ENCODE assay signal across 8 mouse cellular contexts in genomic region chr4:115000429-115000795, GRCm38 (mm10). TPM values are rescaled to one million over a fixed set of nuclear protein-coding genes. Genes with fewer than 3 reads are reported as not detected.
DNase-seq lines count a peak whose midpoint lies in the region; ATAC-seq lines count a peak whose summit lies in the region.

No protein-coding gene starts in this region.

- peak overlapping the region; percentile 68 for H3K27ac ChIP-seq in lung, embryonic 15.5 days
- H3K27ac ChIP-seq in intestine, embryonic 15.5 days: peak overlapping the region; percentile 84

- peak; percentile 27; the same call in 1 of the 2 replicates for ATAC-seq in lung, embryonic 15.5 days (ENCODE audit: borderline replicate concordance, extremely low read depth, low FRiP score, low TSS enrichment)
- ATAC-seq in intestine, embryonic 15.5 days: peak; percentile 67
- 0 out of 2 replicates have a peak, but pooled peaks have one; percentile 2 for ATAC-seq in monocyte, adult 5-6 weeks (replicated peaks; ENCODE audit: insufficient number of reproducible peaks, low FRiP score, low TSS enrichment, poor library complexity, severe bottlenecking)

- H3K9ac ChIP-seq in lung, embryonic 15.5 days: peak overlapping the region; percentile 63
- peak overlapping the region; percentile 68 for H3K9ac ChIP-seq in intestine, embryonic 15.5 days

- H3K36me3 ChIP-seq in lung, embryonic 15.5 days: peaks cover 20% of the 10 kb centered on the region
- no peaks in the 10 kb centered on the region for H3K36me3 ChIP-seq in intestine, embryonic 15.5 days

- H3K4me2 ChIP-seq in lung, embryonic 15.5 days: peak overlapping the region; percentile 66
- peak overlapping the region; percentile 69 for H3K4me2 ChIP-seq in intestine, embryonic 15.5 days (replicated peaks)

- peaks cover 16% of the 10 kb centered on the region for H3K4me1 ChIP-seq in lung, embryonic 15.5 days
- peaks cover 5% of the 10 kb centered on the region for H3K4me1 ChIP-seq in intestine, embryonic 15.5 days (replicated peaks)

- DNase-seq in lung, postnatal 4 days: no peak
- DNase-seq in embryo, embryonic 11 days: peak; percentile 53
- DNase-seq in gastrocnemius, postnatal 4 days (ENCODE audit: low spot score in 2 of 2): no peak
- no peak for DNase-seq in adrenal gland, postnatal 25 days
- no peak for DNase-seq in left cerebral cortex, adult 9 months (ENCODE audit: low spot score in 2 of 2)

- no peaks in the 10 kb centered on the region for H3K9me3 ChIP-seq in lung, embryonic 15.5 days
- no peaks in the 10 kb centered on the region for H3K9me3 ChIP-seq in intestine, embryonic 15.5 days

- H3K4me3 ChIP-seq in lung, embryonic 15.5 days: peak overlapping the region; percentile 57
- peak overlapping the region; percentile 73 for H3K4me3 ChIP-seq in intestine, embryonic 15.5 days (replicated peaks)

- H3K27me3 ChIP-seq in lung, embryonic 15.5 days: no peaks in the 10 kb centered on the region
- H3K27me3 ChIP-seq in intestine, embryonic 15.5 days (replicated peaks): no peaks in the 10 kb centered on the region

- WGBS in lung, embryonic 15.5 days: under 1% methylated on average over 8 of the region's 8 CpGs
- WGBS in intestine, embryonic 15.5 days: 0% methylated on average over 8 of the region's 8 CpGs

RNA-seq across cellular contexts. Expression of gene Stil, which starts 0.5 kb away (rescaled TPM):
- polyA plus RNA-seq in lung, embryonic 15.5 days (2015; fragmentation: Nextera tagmentation; extraction: Ambion mirVana): 15.2 and 16.6 TPM in 2 replicates
- polyA plus RNA-seq in intestine, embryonic 15.5 days (2015; fragmentation: Nextera tagmentation; extraction: Ambion mirVana): 8.9 and 9.8 TPM in 2 replicates
- 0.53 to 1.9 TPM (median 0.78 TPM) in 3 replicates for total RNA-seq in monocyte, adult 5-6 weeks (2017)
- total RNA-seq in gastrocnemius, postnatal 4 days (2021): 1 to 10 TPM; 5.2 TPM
- 0.94 and 1.2 TPM in 2 replicates for total RNA-seq in adrenal gland, postnatal 25 days (2021)

RNA-seq across cellular contexts. Expression of gene Cmpk1, which starts 13.4 kb away (rescaled TPM):
- 106 and 113 TPM in 2 replicates for polyA plus RNA-seq in lung, embryonic 15.5 days (2015; fragmentation: Nextera tagmentation; extraction: Ambion mirVana)
- polyA plus RNA-seq in intestine, embryonic 15.5 days (2015; fragmentation: Nextera tagmentation; extraction: Ambion mirVana): 124 and 140 TPM in 2 replicates
- 193 to 301 TPM (median 285 TPM) in 3 replicates for total RNA-seq in monocyte, adult 5-6 weeks (2017)
- 10 to 100 TPM; 42.9 to 45.3 TPM for total RNA-seq in gastrocnemius, postnatal 4 days (2021)
- 102 and 104 TPM in 2 replicates for total RNA-seq in adrenal gland, postnatal 25 days (2021)

RNA-seq across cellular contexts. Expression of gene Tal1, which starts 55.8 kb away (rescaled TPM):
- polyA plus RNA-seq in lung, embryonic 15.5 days (2015; fragmentation: Nextera tagmentation; extraction: Ambion mirVana): 1.8 TPM in 2 replicates
- polyA plus RNA-seq in intestine, embryonic 15.5 days (2015; fragmentation: Nextera tagmentation; extraction: Ambion mirVana): 0.78 and 0.98 TPM in 2 replicates
- 0.53 to 3.0 TPM (median 2.9 TPM) in 3 replicates for total RNA-seq in monocyte, adult 5-6 weeks (2017)
- total RNA-seq in gastrocnemius, postnatal 4 days (2021): 1 to 10 TPM; 2.4 to 3.6 TPM
- total RNA-seq in adrenal gland, postnatal 25 days (2021): 2.9 and 3.5 TPM in 2 replicates

Comparison
In these comparisons a context has a peak if more than half of its experiments do, and no peak if none do; other contexts are left out.
1. ATAC-seq: peak in every context shown above with its lines; median percentile 67 in intestine, embryonic 15.5 days; 27 in lung, embryonic 15.5 days; 2 in monocyte, adult 5-6 weeks.